Mouse (Mus musculus) kidney, postnatal 0 days (tissue): Measurements from ENCODE around the gene Proser2. TPM values are rescaled to one million over a fixed set of nuclear protein-coding genes. Genes with fewer than 3 reads are reported as not detected.

Source experiments
- ATAC-seq: fragments of 200-750 bp; cut with Nextera tagmentation; replicated peaks from 2 replicates; pipeline ENCODE4 v1.8.0; 2017; ENCODE audit warnings: low read depth, moderate number of reproducible peaks, moderate TSS enrichment, moderate library complexity; ENCODE audit not compliant: low FRiP score
- DNase-seq: peaks from one replicate; pipeline ENCODE4 v3.0.0-alpha.2; 2016; ENCODE audit warnings: low spot score
- H3K27ac ChIP-seq: fragments of 300-500 bp; sonication (generic); 2 replicates; pipeline ENCODE4 v1.5.1; 2014; ENCODE audit warnings: mild to moderate bottlenecking
- H3K27me3 ChIP-seq: fragments of 300-500 bp; sonication (generic); 2 replicates; pipeline ENCODE4 v1.6.1; 2014; ENCODE audit warnings: low read length, mixed read lengths; ENCODE audit not compliant: insufficient read depth
- H3K36me3 ChIP-seq: fragments of 300-500 bp; sonication (generic); 2 replicates; pipeline ENCODE4 v1.6.1; 2014; ENCODE audit warnings: low read length, mixed read lengths; ENCODE audit not compliant: insufficient read depth
- H3K4me1 ChIP-seq: fragments of 300-500 bp; sonication (generic); replicated peaks from 2 replicates; pipeline ENCODE4 v1.6.1; 2014; ENCODE audit warnings: antibody characterized with exemption, low read length, mixed read lengths; ENCODE audit not compliant: insufficient read depth
- H3K4me2 ChIP-seq: fragments of 300-500 bp; sonication (generic); 2 replicates; pipeline ENCODE4 v1.6.1; 2014; ENCODE audit warnings: mild to moderate bottlenecking, low read length, moderate library complexity, mixed read lengths
- H3K4me3 ChIP-seq: fragments of 300-500 bp; sonication (generic); replicated peaks from 2 replicates; pipeline ENCODE4 v1.5.1; 2014; ENCODE audit warnings: low read depth, low read length
- H3K9ac ChIP-seq: fragments of 300-500 bp; sonication (generic); 2 replicates; pipeline ENCODE4 v1.6.1; 2014; ENCODE audit warnings: low read depth, low read length
- H3K9me3 ChIP-seq: fragments of 300-500 bp; sonication (generic); replicated peaks from 2 replicates; pipeline ENCODE4 v1.6.1; 2016; ENCODE audit warnings: low read length, inconsistent platforms, mixed read lengths
- CTCF ChIP-seq: IDR thresholded peaks from 2 replicates; pipeline ENCODE4 v1.5.1; 2016; ENCODE audit warnings: antibody characterized with exemption, low read depth, mild to moderate bottlenecking, moderate library complexity
- WGBS: fragments of 180-500 bp; shearing (Covaris S2); extraction: QIAGEN DNeasy Blood & Tissue Kit; methylation state at CpG from one replicate; pipeline ENCODE4 v1.1.7; 2014; 5-methylcytosine and 5-hydroxymethylcytosine counted together
- polyA plus RNA-seq: library from polyadenylated mRNA; unstranded; fragments of >200 nt; fragmentation: Nextera tagmentation; extraction: Ambion mirVana; gene quantifications from 2 replicates; pipeline ENCODE4 v1.2.1, GENCODE M21; 2015

Gene Proser2
- polyA plus RNA-seq, 1 experiment from 2014 or later = 16.7 TPM

GRCm38 (mm10) chr2:6165771-6166170 lies 35.8 kb upstream of the Proser2 start:
- Histone ChIP-seq H3K4me2 (no peak overlapping the region), H3K36me3 (no peaks in the 10 kb centered on the region), H3K9me3 (no peaks in the 10 kb centered on the region), H3K4me1 (peaks cover 6% of the 10 kb centered on the region; the same call in 1 of the 2 replicates), H3K27me3 (no peaks in the 10 kb centered on the region), H3K9ac (no peak overlapping the region), H3K4me3 (no peak overlapping the region), H3K27ac (no peak overlapping the region)
- DNase-seq (no peak), ATAC-seq (no peak)
- WGBS = 67% methylated on average over 6 of the region's 6 CpGs
- no peak for TF ChIP-seq CTCF

- Histone ChIP-seq H3K27me3 (no peaks in the 10 kb centered on the region), H3K4me2 (peak overlapping the region; percentile 31)
- peak; percentile 71 for DNase-seq
Measured at GRCm38 (mm10) chr2:6164606-6165290, 34.7 kb upstream of the Proser2 start.

GRCm38 (mm10) chr2:6162366-6163040 lies 32.5 kb upstream of the Proser2 start:
- no peaks in the 10 kb centered on the region for H3K9me3 ChIP-seq
- no peak for TF ChIP-seq CTCF
- H3K27ac ChIP-seq = no peak overlapping the region
- H3K36me3 ChIP-seq = no peaks in the 10 kb centered on the region
- peak; percentile 73 for DNase-seq
- no peak overlapping the region for H3K4me2 ChIP-seq
- WGBS = 26% methylated on average over 6 of the region's 6 CpGs
- H3K4me3 ChIP-seq = no peak overlapping the region
- H3K4me1 ChIP-seq = peaks cover 6% of the 10 kb centered on the region; the same call in 1 of the 2 replicates
- H3K27me3 ChIP-seq = no peaks in the 10 kb centered on the region
- H3K9ac ChIP-seq = no peak overlapping the region
- ATAC-seq = peak; percentile 74; the same call in 1 of the 2 replicates

More at GRCm38 (mm10) chr2:6164606-6165290, 34.7 kb upstream of the Proser2 start:
- Histone ChIP-seq H3K36me3 (no peaks in the 10 kb centered on the region), H3K9ac (no peak overlapping the region), H3K9me3 (no peaks in the 10 kb centered on the region), H3K4me1 (peaks cover 6% of the 10 kb centered on the region; the same call in 1 of the 2 replicates), H3K27ac (no peak overlapping the region), H3K4me3 (no peak overlapping the region)
- 21% methylated on average over 16 of the region's 16 CpGs for WGBS
- no peak for ATAC-seq
- TF ChIP-seq CTCF = no peak

GRCm38 (mm10) chr2:6159735-6160134 lies 29.7 kb upstream of the Proser2 start:
- H3K36me3 ChIP-seq = no peaks in the 10 kb centered on the region
- no peaks in the 10 kb centered on the region for H3K9me3 ChIP-seq
- no peak for ATAC-seq
- H3K4me3 ChIP-seq = no peak overlapping the region
- H3K9ac ChIP-seq = no peak overlapping the region
- no peak for TF ChIP-seq CTCF
- peak; percentile 39 for DNase-seq
- H3K4me1 ChIP-seq = no peaks in the 10 kb centered on the region
- no peak overlapping the region for H3K4me2 ChIP-seq
- 47% methylated on average over 2 of the region's 2 CpGs for WGBS
- H3K27ac ChIP-seq = no peak overlapping the region
- no peaks in the 10 kb centered on the region for H3K27me3 ChIP-seq

- no peak for TF ChIP-seq CTCF
- no peak for DNase-seq
- Histone ChIP-seq H3K4me1 (no peaks in the 10 kb centered on the region), H3K9me3 (no peaks in the 10 kb centered on the region), H3K4me2 (no peak overlapping the region), H3K36me3 (no peaks in the 10 kb centered on the region), H3K4me3 (no peak overlapping the region), H3K27ac (no peak overlapping the region), H3K27me3 (no peaks in the 10 kb centered on the region), H3K9ac (no peak overlapping the region)
- WGBS = 86% methylated on average over 9 of the region's 9 CpGs
- ATAC-seq = no peak
Measured at GRCm38 (mm10) chr2:6159219-6159618, 29.2 kb upstream of the Proser2 start.

- H3K36me3 ChIP-seq = no peaks in the 10 kb centered on the region
- no peaks in the 10 kb centered on the region for H3K9me3 ChIP-seq
- no peak for TF ChIP-seq CTCF
- no peak overlapping the region for H3K4me3 ChIP-seq
- H3K9ac ChIP-seq = no peak overlapping the region
- H3K27me3 ChIP-seq = no peaks in the 10 kb centered on the region
- ATAC-seq (no peak), DNase-seq (no peak)
- H3K4me2 ChIP-seq = no peak overlapping the region
- no peak overlapping the region for H3K27ac ChIP-seq
- 68% methylated on average over 7 of the region's 7 CpGs for WGBS
- H3K4me1 ChIP-seq = no peaks in the 10 kb centered on the region
Measured at GRCm38 (mm10) chr2:6157635-6158034, 27.6 kb upstream of the Proser2 start.
